Mouse (Mus musculus) forebrain, embryonic 13.5 days (tissue): ENCODE data around the gene Rufy4. TPM values are rescaled to one million over a fixed set of nuclear protein-coding genes. Genes with fewer than 3 reads are reported as not detected.
"Not testable (repeated sequence)": the region's sequence is repeated elsewhere in the genome, so short reads cannot be mapped to it uniquely, and the experiment has no call there.

Experiments
- ATAC-seq: fragments of 200-750 bp; cut with Nextera tagmentation; 2 replicates; pipeline ENCODE4 v1.8.0; 2017
- H3K27ac ChIP-seq: fragments of 300-500 bp; sonication (generic); 2 replicates; pipeline ENCODE4 v1.5.1; 2015; ENCODE audit warnings: inconsistent platforms, mild to moderate bottlenecking, moderate library complexity
- H3K27me3 ChIP-seq: fragments of 300-500 bp; sonication (generic); 2 replicates; pipeline ENCODE4 v1.6.1; 2015; ENCODE audit warnings: mild to moderate bottlenecking, inconsistent platforms
- H3K36me3 ChIP-seq: fragments of 300-500 bp; sonication (generic); 2 replicates; pipeline ENCODE4 v1.6.1; 2015; ENCODE audit warnings: mild to moderate bottlenecking, inconsistent platforms; ENCODE audit not compliant: poor library complexity, severe bottlenecking
- H3K4me1 ChIP-seq: fragments of 300-500 bp; sonication (generic); 2 replicates; pipeline ENCODE4 v1.6.1; 2015; ENCODE audit warnings: inconsistent platforms
- H3K4me2 ChIP-seq: fragments of 300-500 bp; sonication (generic); 2 replicates; pipeline ENCODE4 v1.6.1; 2015; ENCODE audit warnings: inconsistent platforms, mild to moderate bottlenecking, moderate library complexity
- H3K4me3 ChIP-seq: fragments of 300-500 bp; sonication (generic); 2 replicates; pipeline ENCODE4 v1.5.1; 2015; ENCODE audit warnings: mild to moderate bottlenecking, inconsistent platforms
- H3K9ac ChIP-seq: fragments of 300-500 bp; sonication (generic); 2 replicates; pipeline ENCODE4 v1.6.1; 2015; ENCODE audit warnings: mild to moderate bottlenecking, inconsistent platforms
- H3K9me3 ChIP-seq: fragments of 300-500 bp; sonication (generic); replicated peaks from 2 replicates; pipeline ENCODE4 v1.6.1; 2016; ENCODE audit warnings: inconsistent platforms
- WGBS: fragments of 180-500 bp; shearing (Covaris S2); methylation state at CpG from one replicate; pipeline ENCODE4 v1.1.7; 2015; 5-methylcytosine and 5-hydroxymethylcytosine counted together
- polyA plus RNA-seq: library from polyadenylated mRNA; unstranded; fragments of >200 nt; fragmentation: Nextera tagmentation; extraction: Ambion mirVana; gene quantifications from 2 replicates; pipeline ENCODE4 v1.2.1, GENCODE M21; 2015

The Rufy4 gene
- polyA plus RNA-seq, 1 experiment from 2014 or later = 0.19 TPM

DNA sequence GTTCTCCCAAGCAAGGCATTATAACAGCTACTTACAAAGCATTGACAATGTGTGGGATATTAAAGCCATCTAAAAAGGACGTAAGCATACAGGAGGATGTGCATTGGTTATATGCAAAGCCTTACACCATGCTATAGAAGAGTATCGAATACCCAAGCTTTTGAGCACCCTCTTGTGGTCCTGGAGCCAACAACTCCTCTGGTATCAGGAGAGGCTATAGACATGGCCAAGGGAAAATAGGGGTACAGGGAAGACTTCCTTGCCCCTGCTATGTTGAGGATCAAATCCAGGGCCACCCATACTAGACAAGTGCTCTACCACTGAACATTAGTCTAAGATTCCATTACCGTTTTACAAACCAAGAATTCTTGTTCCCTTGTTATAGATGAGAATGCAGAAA, 6.7 kb downstream of the Rufy4 start:
- Histone ChIP-seq H3K27ac (no peak overlapping the region), H3K27me3 (no peaks in the 10 kb centered on the region), H3K36me3 (no peaks in the 10 kb centered on the region), H3K9me3 (no peaks in the 10 kb centered on the region), H3K4me1 (no peaks in the 10 kb centered on the region), H3K9ac (no peak overlapping the region), H3K4me3 (no peak overlapping the region), H3K4me2 (no peak overlapping the region)
- 74% methylated on average over 3 of the region's 3 CpGs for WGBS
- no peak for ATAC-seq

- H3K9me3 ChIP-seq = no peaks in the 10 kb centered on the region
- H3K4me2 ChIP-seq = no peak overlapping the region
- H3K27me3 ChIP-seq = no peaks in the 10 kb centered on the region
- 83% methylated on average over 6 of the region's 6 CpGs for WGBS
- no peak overlapping the region for H3K27ac ChIP-seq
- no peaks in the 10 kb centered on the region for H3K4me1 ChIP-seq
- no peaks in the 10 kb centered on the region for H3K36me3 ChIP-seq
- H3K9ac ChIP-seq = no peak overlapping the region
- ATAC-seq = no peak
- H3K4me3 ChIP-seq = no peak overlapping the region
Measured at GRCm38 (mm10) chr1:74133954-74134353, 8.6 kb downstream of the Rufy4 start.

DNA sequence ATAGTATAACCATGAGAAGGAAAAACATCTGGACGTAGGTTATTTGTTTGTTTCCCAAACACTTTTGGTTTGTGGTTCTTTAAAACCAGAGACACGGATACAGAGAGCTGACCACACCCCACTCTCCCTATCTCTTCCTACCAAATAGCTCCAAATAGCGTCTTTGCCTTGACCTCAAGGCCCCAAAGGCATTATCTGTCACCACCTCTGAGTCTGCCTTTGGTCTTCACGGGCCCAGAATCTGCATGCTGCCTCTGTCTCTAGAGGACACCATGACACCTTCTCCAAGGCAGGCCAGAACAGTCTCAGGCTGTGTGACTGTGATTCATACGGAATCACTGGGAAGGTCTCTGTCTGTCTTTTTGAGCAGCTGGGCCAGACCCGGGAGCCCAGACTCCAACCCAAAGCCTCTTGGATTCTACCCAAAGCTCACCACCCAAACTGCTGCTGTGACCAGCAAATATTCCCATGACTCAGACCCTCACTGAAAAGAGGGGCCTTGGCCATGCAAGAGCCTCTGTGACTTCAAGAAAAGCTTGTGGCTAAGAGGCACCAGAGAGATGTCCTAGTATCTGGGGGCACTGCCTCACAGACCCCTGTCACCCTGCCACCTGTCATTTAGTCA, 10.1 kb downstream of the Rufy4 start:
- H3K4me1 ChIP-seq = no peaks in the 10 kb centered on the region
- H3K4me2 ChIP-seq = no peak overlapping the region
- H3K9me3 ChIP-seq = no peaks in the 10 kb centered on the region
- H3K27me3 ChIP-seq = no peaks in the 10 kb centered on the region
- H3K36me3 ChIP-seq = no peaks in the 10 kb centered on the region
- H3K9ac ChIP-seq = no peak overlapping the region
- H3K27ac ChIP-seq = no peak overlapping the region
- no peak for ATAC-seq
- H3K4me3 ChIP-seq = no peak overlapping the region
- 88% methylated on average over 6 of the region's 6 CpGs for WGBS

DNA sequence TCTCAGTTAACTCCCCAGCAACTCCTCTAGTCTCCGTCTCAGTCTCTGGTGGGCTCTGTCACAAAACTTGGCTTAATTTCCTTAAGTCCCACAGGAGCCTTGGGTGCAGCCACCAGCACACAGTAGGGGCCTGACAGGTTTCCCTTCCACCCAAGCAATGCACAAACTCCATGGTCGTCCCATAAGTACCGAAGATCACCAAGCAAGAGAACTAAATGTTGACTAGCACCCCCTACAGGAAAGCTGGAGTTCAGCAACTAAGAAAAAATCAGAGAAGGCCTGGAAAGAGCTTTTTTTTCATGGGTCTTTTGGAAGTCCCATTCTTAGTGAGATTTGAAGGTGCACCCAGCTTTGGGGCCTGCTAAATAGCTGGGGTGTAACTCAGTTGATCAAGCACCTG, 14.1 kb downstream of the Rufy4 start:
- Histone ChIP-seq H3K27me3 (no peaks in the 10 kb centered on the region), H3K9ac (no peak overlapping the region), H3K9me3 (no peaks in the 10 kb centered on the region), H3K27ac (no peak overlapping the region), H3K4me2 (no peak overlapping the region), H3K36me3 (no peaks in the 10 kb centered on the region), H3K4me1 (no peaks in the 10 kb centered on the region), H3K4me3 (no peak overlapping the region)
- 59% methylated on average over 3 of the region's 3 CpGs for WGBS
- no peak for ATAC-seq

GRCm38 (mm10) chr1:74141781-74142180, 16.4 kb downstream of the Rufy4 start:
- 89% methylated on average over 8 of the region's 8 CpGs for WGBS
- H3K4me2 ChIP-seq = no peak overlapping the region
- H3K4me3 ChIP-seq = no peak overlapping the region
- no peak for ATAC-seq
- H3K4me1 ChIP-seq = no peaks in the 10 kb centered on the region
- no peak overlapping the region for H3K9ac ChIP-seq
- no peaks in the 10 kb centered on the region for H3K27me3 ChIP-seq
- no peaks in the 10 kb centered on the region for H3K9me3 ChIP-seq
- H3K36me3 ChIP-seq = no peaks in the 10 kb centered on the region
- H3K27ac ChIP-seq = no peak overlapping the region

GRCm38 (mm10) chr1:74149106-74149885, 24.0 kb downstream of the Rufy4 start:
- Histone ChIP-seq H3K27ac (no peak overlapping the region), H3K27me3 (no peaks in the 10 kb centered on the region), H3K9ac (no peak overlapping the region), H3K4me2 (no peak overlapping the region), H3K36me3 (no peaks in the 10 kb centered on the region), H3K9me3 (no peaks in the 10 kb centered on the region), H3K4me1 (no peaks in the 10 kb centered on the region), H3K4me3 (no peak overlapping the region)
- 88% methylated on average over 6 of the region's 6 CpGs for WGBS
- no peak for ATAC-seq

GRCm38 (mm10) chr1:74150101-74150500, 24.8 kb downstream of the Rufy4 start:
- Histone ChIP-seq H3K9me3 (no peaks in the 10 kb centered on the region), H3K27ac (no peak overlapping the region), H3K4me2 (no peak overlapping the region), H3K4me1 (no peaks in the 10 kb centered on the region), H3K4me3 (no peak overlapping the region), H3K9ac (no peak overlapping the region), H3K27me3 (no peaks in the 10 kb centered on the region), H3K36me3 (no peaks in the 10 kb centered on the region)
- WGBS = 68% methylated on average over 3 of the region's 3 CpGs
- ATAC-seq = no peak

DNA sequence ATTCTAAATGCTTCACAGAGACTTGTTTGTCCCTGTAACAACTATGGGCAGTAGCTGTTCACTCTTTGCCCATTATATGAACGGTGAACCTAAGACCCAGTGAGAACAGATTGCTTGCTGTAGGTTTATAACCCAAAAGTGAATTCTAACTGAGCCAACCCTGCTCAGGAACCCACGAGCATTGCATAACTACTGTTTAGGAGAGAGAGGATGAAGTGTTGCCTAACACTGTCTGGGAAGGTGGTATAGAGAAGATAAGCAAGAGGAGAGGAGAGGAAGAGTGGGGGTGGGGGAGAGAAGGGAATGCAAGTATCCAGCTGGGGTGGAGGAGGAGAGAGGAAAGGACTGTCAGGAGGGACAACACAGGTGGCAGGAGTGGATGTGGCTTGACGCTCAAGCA, 25.8 kb downstream of the Rufy4 start:
- no peaks in the 10 kb centered on the region for H3K4me1 ChIP-seq
- H3K9ac ChIP-seq = no peak overlapping the region
- no peak for ATAC-seq
- H3K4me3 ChIP-seq = no peak overlapping the region
- no peaks in the 10 kb centered on the region for H3K9me3 ChIP-seq
- H3K4me2 ChIP-seq = no peak overlapping the region
- no peaks in the 10 kb centered on the region for H3K36me3 ChIP-seq
- WGBS = 82% methylated on average over 3 of the region's 3 CpGs
- no peaks in the 10 kb centered on the region for H3K27me3 ChIP-seq
- no peak overlapping the region for H3K27ac ChIP-seq

DNA sequence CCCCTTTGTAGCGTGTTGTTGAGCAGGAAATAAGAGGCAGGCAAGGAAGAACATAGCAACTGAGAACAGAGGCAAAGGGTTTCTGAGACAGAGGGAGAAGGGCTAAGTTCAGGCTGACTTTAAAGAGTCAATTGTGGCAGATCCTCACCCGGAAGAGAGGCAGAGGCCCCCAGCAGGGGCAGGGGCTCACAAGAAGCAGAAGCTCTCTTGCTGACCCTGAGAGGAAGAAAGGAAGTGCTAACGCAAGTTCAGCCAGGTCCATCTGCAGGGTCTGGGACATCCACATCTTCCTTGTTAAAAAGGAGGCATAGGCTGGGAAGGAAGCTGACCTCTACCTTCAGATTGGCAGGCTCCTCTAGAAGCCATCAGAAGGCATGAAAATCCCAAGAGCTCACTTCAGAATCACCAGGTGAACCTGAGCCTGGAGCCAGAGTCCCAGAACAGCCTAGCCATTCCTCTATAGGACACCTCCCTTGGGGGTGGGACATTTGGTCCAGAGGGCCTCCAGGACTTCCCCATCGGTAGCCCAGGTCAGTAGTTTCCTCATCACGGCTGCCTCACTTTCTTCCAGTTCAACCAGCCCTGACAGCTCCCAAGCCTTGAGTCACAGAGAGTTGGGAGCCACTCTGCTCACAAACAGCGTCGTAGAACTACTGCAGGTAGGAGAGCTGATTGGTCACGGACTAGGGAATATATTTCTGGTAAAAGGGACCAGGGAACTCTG, 28.3 kb downstream of the Rufy4 start, which contains the start of gene Cxcr2:
Gene Cxcr2 (plus strand): TSS at position 529 of the 724 bp plus-strand sequence.
- Histone ChIP-seq H3K9me3 (no peaks in the 10 kb centered on the region), H3K36me3 (no peaks in the 10 kb centered on the region), H3K4me3 (no peak within 1 kb of the TSS), H3K27ac (no peak within 1 kb of the TSS), H3K27me3 (no peaks in the 10 kb centered on the region), H3K9ac (no peak within 1 kb of the TSS), H3K4me2 (no peak within 1 kb of the TSS), H3K4me1 (0 out of 2 replicates have a peak, but pooled peaks cover 4% of the 10 kb centered on the region)
- 83% methylated on average over 8 of the region's 8 CpGs for whole genome bisulfite sequencing
- no peak for ATAC-seq

DNA sequence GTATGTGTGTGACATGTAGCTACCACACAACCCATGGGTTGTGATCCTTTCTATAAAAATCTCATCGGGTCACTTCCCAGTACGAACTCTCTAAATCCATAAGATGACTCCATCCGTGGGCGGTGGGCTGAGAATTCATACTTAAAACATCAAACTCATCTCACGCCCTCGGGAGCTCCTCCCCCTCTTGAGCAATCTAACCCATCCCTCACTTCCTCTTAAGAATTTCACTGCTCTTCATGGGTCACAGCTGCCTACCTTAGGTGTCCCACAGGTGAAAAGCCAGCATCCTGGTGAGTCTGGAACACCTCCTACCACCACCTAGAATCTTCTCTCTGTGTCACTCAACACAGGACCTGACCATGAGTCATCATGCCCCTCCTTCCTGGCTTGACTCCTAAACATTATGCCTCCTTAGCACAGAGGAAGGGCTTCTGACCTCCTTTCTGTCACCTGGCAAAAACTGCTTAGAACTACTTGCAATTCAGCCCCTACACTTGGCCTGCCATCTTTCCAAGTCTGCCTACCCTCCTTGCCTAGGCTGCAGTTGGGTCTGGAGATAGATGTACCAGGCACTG, 30.2 kb downstream of the Rufy4 start:
- Histone ChIP-seq H3K27me3 (no peaks in the 10 kb centered on the region), H3K9me3 (no peaks in the 10 kb centered on the region), H3K27ac (no peak overlapping the region), H3K4me1 (0 out of 2 replicates have a peak, but pooled peaks cover 4% of the 10 kb centered on the region), H3K4me2 (no peak overlapping the region), H3K9ac (no peak overlapping the region), H3K4me3 (no peak overlapping the region), H3K36me3 (no peaks in the 10 kb centered on the region)
- 87% methylated on average over 6 of the region's 6 CpGs for WGBS
- ATAC-seq = no peak

GRCm38 (mm10) chr1:74156381-74156910, 31.1 kb downstream of the Rufy4 start:
- H3K4me3 ChIP-seq = no peak overlapping the region
- no peak overlapping the region for H3K4me2 ChIP-seq
- H3K36me3 ChIP-seq = no peaks in the 10 kb centered on the region
- ATAC-seq = no peak
- H3K4me1 ChIP-seq = 0 out of 2 replicates have a peak, but pooled peaks cover 4% of the 10 kb centered on the region
- no peaks in the 10 kb centered on the region for H3K27me3 ChIP-seq
- no peak overlapping the region for H3K27ac ChIP-seq
- no peak overlapping the region for H3K9ac ChIP-seq
- WGBS = 72% methylated on average over 14 of the region's 14 CpGs
- H3K9me3 ChIP-seq = no peaks in the 10 kb centered on the region

- WGBS = 81% methylated on average over 5 of the region's 5 CpGs
- not testable (repeated sequence) for H3K4me3 ChIP-seq, H3K4me2 ChIP-seq, ATAC-seq, H3K4me1 ChIP-seq, H3K27me3 ChIP-seq, H3K27ac ChIP-seq, H3K9ac ChIP-seq, H3K36me3 ChIP-seq, H3K9me3 ChIP-seq
Measured at GRCm38 (mm10) chr1:74159613-74160012, 34.3 kb downstream of the Rufy4 start.
